Mouse (Mus musculus) liver, embryonic 13.5 days (tissue): ENCODE measurements around the gene Misp. TPM values are rescaled to one million over a fixed set of nuclear protein-coding genes. Genes with fewer than 3 reads are reported as not detected.
A peak's percentile ranks its signal among the peaks of the same experiment; 100 is the strongest.

Source experiments
- ATAC-seq: fragments of 200-750 bp; cut with Nextera tagmentation; 2 replicates; pipeline ENCODE4 v1.8.0; 2017; ENCODE audit warnings: low read depth, mild to moderate bottlenecking, moderate number of reproducible peaks, moderate library complexity
- DNase-seq: peaks from one replicate; pipeline ENCODE4 v3.0.0; 2022
- H3K27ac ChIP-seq: fragments of 300-500 bp; sonication (generic); 2 replicates; pipeline ENCODE4 v1.5.1; 2015; ENCODE audit warnings: moderate library complexity, mild to moderate bottlenecking, inconsistent platforms
- H3K27me3 ChIP-seq: fragments of 300-500 bp; sonication (generic); 2 replicates; pipeline ENCODE4 v1.6.1; 2015; ENCODE audit warnings: mild to moderate bottlenecking, inconsistent platforms
- H3K36me3 ChIP-seq: fragments of 300-500 bp; sonication (generic); 2 replicates; pipeline ENCODE4 v1.6.1; 2015; ENCODE audit warnings: mild to moderate bottlenecking, inconsistent platforms
- H3K4me1 ChIP-seq: fragments of 300-500 bp; sonication (generic); replicated peaks from 2 replicates; pipeline ENCODE4 v1.6.1; 2015; ENCODE audit warnings: inconsistent platforms
- H3K4me2 ChIP-seq: fragments of 300-500 bp; sonication (generic); 2 replicates; pipeline ENCODE4 v1.6.1; 2015; ENCODE audit warnings: inconsistent platforms, mild to moderate bottlenecking, moderate library complexity
- H3K4me3 ChIP-seq: fragments of 300-500 bp; sonication (generic); replicated peaks from 2 replicates; pipeline ENCODE4 v1.5.1; 2015; ENCODE audit warnings: mild to moderate bottlenecking, inconsistent platforms
- H3K9ac ChIP-seq: fragments of 300-500 bp; sonication (generic); 2 replicates; pipeline ENCODE4 v1.6.1; 2015; ENCODE audit warnings: mild to moderate bottlenecking, inconsistent platforms
- H3K9me3 ChIP-seq: fragments of 300-500 bp; sonication (generic); replicated peaks from 2 replicates; pipeline ENCODE4 v1.6.1; 2016; ENCODE audit warnings: inconsistent platforms
- WGBS: fragments of 180-500 bp; shearing (Covaris S2); methylation state at CpG from one replicate; pipeline ENCODE4 v1.1.7; 2015; ENCODE audit not compliant: insufficient replicate concordance; 5-methylcytosine and 5-hydroxymethylcytosine counted together
- polyA plus RNA-seq: library from polyadenylated mRNA; unstranded; fragments of >200 nt; fragmentation: Nextera tagmentation; extraction: Ambion mirVana; gene quantifications from 2 replicates; pipeline ENCODE4 v1.2.1, GENCODE M21; 2015

Gene Misp
- polyA plus RNA-seq, 1 experiment from 2014 or later: 0.25 TPM

- peaks cover 5% of the 10 kb centered on the region for H3K27me3 ChIP-seq
- H3K4me1 ChIP-seq: peaks cover 2% of the 10 kb centered on the region; the same call in 1 of the 2 replicates
- no peak for ATAC-seq
- DNase-seq: no peak
- no peak overlapping the region for H3K27ac ChIP-seq
- H3K36me3 ChIP-seq: no peaks in the 10 kb centered on the region
- no peak overlapping the region for H3K4me3 ChIP-seq
- no peak overlapping the region for H3K9ac ChIP-seq
- H3K4me2 ChIP-seq: no peak overlapping the region
- H3K9me3 ChIP-seq: no peaks in the 10 kb centered on the region
- 69% methylated on average over 3 of the region's 3 CpGs for WGBS
These were observed 10.8 kb downstream of the Misp start for GRCm38 (mm10) chr10:79831583-79831982.

GRCm38 (mm10) chr10:79832026-79832785 lies 11.4 kb downstream of the Misp start:
- DNase-seq (no peak), ATAC-seq (no peak)
- Histone ChIP-seq H3K27ac (no peak overlapping the region), H3K27me3 (peaks cover 5% of the 10 kb centered on the region; the same call in 1 of the 2 replicates), H3K4me2 (no peak overlapping the region), H3K36me3 (no peaks in the 10 kb centered on the region), H3K9ac (no peak overlapping the region), H3K4me1 (peaks cover 2% of the 10 kb centered on the region; the same call in 1 of the 2 replicates), H3K9me3 (no peaks in the 10 kb centered on the region), H3K4me3 (no peak overlapping the region)
- WGBS: 63% methylated on average over 7 of the region's 7 CpGs

- 0 out of 2 replicates have a peak, but pooled peaks cover 3% of the 10 kb centered on the region for H3K27me3 ChIP-seq
- no peaks in the 10 kb centered on the region for H3K36me3 ChIP-seq
- H3K9ac ChIP-seq: no peak overlapping the region
- WGBS: 51% methylated on average over 9 of the region's 9 CpGs
- ATAC-seq: no peak
- no peak overlapping the region for H3K4me3 ChIP-seq
- no peak overlapping the region for H3K27ac ChIP-seq
- H3K4me2 ChIP-seq: no peak overlapping the region
- H3K9me3 ChIP-seq: no peaks in the 10 kb centered on the region
- peaks cover 2% of the 10 kb centered on the region; the same call in 1 of the 2 replicates for H3K4me1 ChIP-seq
- no peak for DNase-seq
These were observed 12.0 kb downstream of the Misp start for GRCm38 (mm10) chr10:79832786-79833181.

- peaks cover 2% of the 10 kb centered on the region; the same call in 1 of the 2 replicates for H3K4me1 ChIP-seq
- H3K27me3 ChIP-seq: 0 out of 2 replicates have a peak, but pooled peaks cover 3% of the 10 kb centered on the region
- WGBS: 29% methylated on average over 9 of the region's 9 CpGs
- peak; percentile 35 for ATAC-seq
- no peaks in the 10 kb centered on the region for H3K9me3 ChIP-seq
- H3K4me2 ChIP-seq: no peak overlapping the region
- H3K36me3 ChIP-seq: no peaks in the 10 kb centered on the region
- H3K27ac ChIP-seq: no peak overlapping the region
- no peak overlapping the region for H3K9ac ChIP-seq
- peak; percentile 49 for DNase-seq
- H3K4me3 ChIP-seq: no peak overlapping the region
These were observed 14.1 kb downstream of the Misp start for GRCm38 (mm10) chr10:79834769-79835398.

- no peak overlapping the region for H3K9ac ChIP-seq
- H3K27ac ChIP-seq: no peak overlapping the region
- 93% methylated on average over 3 of the region's 3 CpGs for WGBS
- no peak overlapping the region for H3K4me3 ChIP-seq
- no peaks in the 10 kb centered on the region for H3K36me3 ChIP-seq
- no peak overlapping the region for H3K4me2 ChIP-seq
- no peaks in the 10 kb centered on the region for H3K9me3 ChIP-seq
- peaks cover 13% of the 10 kb centered on the region for H3K4me1 ChIP-seq
- DNase-seq: no peak
- H3K27me3 ChIP-seq: 0 out of 2 replicates have a peak, but pooled peaks cover 3% of the 10 kb centered on the region
- ATAC-seq: no peak
These were observed 16.1 kb downstream of the Misp start for GRCm38 (mm10) chr10:79836918-79837317.

- ATAC-seq (no peak), DNase-seq (no peak)
- no peak overlapping the region for H3K9ac ChIP-seq
These were observed 17.4 kb downstream of the Misp start for GRCm38 (mm10) chr10:79838151-79838550.

GRCm38 (mm10) chr10:79840091-79840490 lies 19.3 kb downstream of the Misp start:
- Histone ChIP-seq H3K9ac (no peak overlapping the region), H3K27me3 (no peaks in the 10 kb centered on the region), H3K36me3 (no peaks in the 10 kb centered on the region), H3K4me2 (no peak overlapping the region), H3K9me3 (no peaks in the 10 kb centered on the region), H3K4me3 (no peak overlapping the region), H3K4me1 (peaks cover 17% of the 10 kb centered on the region; the same call in 1 of the 2 replicates), H3K27ac (0 out of 2 replicates have a peak overlapping the region, but pooled peaks have one; percentile 21)
- 65% methylated on average over 3 of the region's 3 CpGs for WGBS
- ATAC-seq (no peak), DNase-seq (no peak)

More at GRCm38 (mm10) chr10:79838151-79838550, 17.4 kb downstream of the Misp start:
- Histone ChIP-seq H3K4me1 (peaks cover 19% of the 10 kb centered on the region; the same call in 1 of the 2 replicates), H3K4me3 (no peak overlapping the region), H3K9me3 (no peaks in the 10 kb centered on the region), H3K36me3 (no peaks in the 10 kb centered on the region), H3K27ac (no peak overlapping the region), H3K27me3 (0 out of 2 replicates have a peak, but pooled peaks cover 3% of the 10 kb centered on the region), H3K4me2 (no peak overlapping the region)
- WGBS: 15% methylated on average over 2 of the region's 2 CpGs

GRCm38 (mm10) chr10:79840644-79841551 lies 20.1 kb downstream of the Misp start:
- peak overlapping the region; percentile 40 for H3K4me3 ChIP-seq
- H3K27me3 ChIP-seq: no peaks in the 10 kb centered on the region
- under 1% methylated on average over 24 of the region's 24 CpGs for WGBS
- 0 out of 2 replicates have a peak overlapping the region, but pooled peaks have one; percentile 21 for H3K27ac ChIP-seq
- H3K36me3 ChIP-seq: no peaks in the 10 kb centered on the region
- DNase-seq (peak; percentile 30), ATAC-seq (peak; percentile 81)
- H3K4me2 ChIP-seq: peak overlapping the region; percentile 68
- no peaks in the 10 kb centered on the region for H3K9me3 ChIP-seq
- peak overlapping the region; percentile 44 for H3K9ac ChIP-seq
- peaks cover 17% of the 10 kb centered on the region; the same call in 1 of the 2 replicates for H3K4me1 ChIP-seq

GRCm38 (mm10) chr10:79842322-79842721 lies 21.5 kb downstream of the Misp start:
- Histone ChIP-seq H3K36me3 (no peaks in the 10 kb centered on the region), H3K4me1 (peaks cover 17% of the 10 kb centered on the region; the same call in 1 of the 2 replicates), H3K9me3 (no peaks in the 10 kb centered on the region), H3K4me3 (no peak overlapping the region), H3K27me3 (no peaks in the 10 kb centered on the region), H3K27ac (no peak overlapping the region), H3K4me2 (no peak overlapping the region), H3K9ac (no peak overlapping the region)
- no peak for DNase-seq
- 65% methylated on average over 3 of the region's 3 CpGs for WGBS
- no peak for ATAC-seq

GRCm38 (mm10) chr10:79843476-79843875 lies 22.7 kb downstream of the Misp start:
- Histone ChIP-seq H3K4me3 (no peak overlapping the region), H3K9ac (no peak overlapping the region), H3K9me3 (no peaks in the 10 kb centered on the region), H3K36me3 (no peaks in the 10 kb centered on the region), H3K27me3 (no peaks in the 10 kb centered on the region), H3K4me2 (no peak overlapping the region), H3K27ac (no peak overlapping the region), H3K4me1 (peaks cover 17% of the 10 kb centered on the region; the same call in 1 of the 2 replicates)
- WGBS: 74% methylated on average over 6 of the region's 6 CpGs
- ATAC-seq (no peak), DNase-seq (no peak)
